Mouse (Mus musculus) small intestine, adult 2 months (tissue): ENCODE measurements around the gene Kirrel3.

Experiments
- CTCF ChIP-seq: fragments of 200-500 bp; IDR thresholded peaks from 2 replicates; pipeline ENCODE4 v1.5.1; 2012; ENCODE audit warnings: low read depth, mild to moderate bottlenecking, control low read depth, inconsistent platforms, low read length, moderate library complexity, mixed read lengths; ENCODE audit not compliant: insufficient replicate concordance, insufficient read length; ENCODE audit errors: extremely low read depth
- POLR2A ChIP-seq: fragments of 200-500 bp; IDR thresholded peaks from 2 replicates; pipeline ENCODE4 v1.6.1; 2012; ENCODE audit warnings: low read depth, mild to moderate bottlenecking, control low read depth, inconsistent platforms, low read length, moderate library complexity

DNA sequence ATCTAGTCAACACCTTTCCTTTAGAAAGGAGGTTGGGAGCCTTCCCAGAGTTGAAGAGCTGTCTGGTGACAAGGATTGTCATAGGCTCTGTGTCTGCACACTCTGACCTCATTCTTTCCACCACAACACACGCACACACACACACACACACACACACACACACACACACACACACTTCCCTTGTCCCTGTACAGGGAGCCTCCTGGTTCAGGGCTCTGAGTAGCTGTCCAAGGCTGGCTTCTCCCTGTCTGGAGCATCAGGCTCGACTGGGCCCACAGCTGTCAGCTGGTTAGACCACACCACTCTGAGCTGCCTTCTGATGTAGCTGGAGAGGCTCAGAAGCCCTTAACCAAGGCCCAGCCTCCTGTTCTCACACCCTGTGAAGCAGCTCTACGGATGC is 302.2 kb downstream of the Kirrel3 start:
- TF ChIP-seq CTCF, result no peak
- no peak for TF ChIP-seq POLR2A
